Mouse (Mus musculus): ENCODE measurements at regions not wholly inside any gene's neighbourhood (a gene's known extent, or its start where the extent isn't known, plus 50 kb on each side); places are given as distances from the start of the nearest gene placed in this dataset.

DNA sequence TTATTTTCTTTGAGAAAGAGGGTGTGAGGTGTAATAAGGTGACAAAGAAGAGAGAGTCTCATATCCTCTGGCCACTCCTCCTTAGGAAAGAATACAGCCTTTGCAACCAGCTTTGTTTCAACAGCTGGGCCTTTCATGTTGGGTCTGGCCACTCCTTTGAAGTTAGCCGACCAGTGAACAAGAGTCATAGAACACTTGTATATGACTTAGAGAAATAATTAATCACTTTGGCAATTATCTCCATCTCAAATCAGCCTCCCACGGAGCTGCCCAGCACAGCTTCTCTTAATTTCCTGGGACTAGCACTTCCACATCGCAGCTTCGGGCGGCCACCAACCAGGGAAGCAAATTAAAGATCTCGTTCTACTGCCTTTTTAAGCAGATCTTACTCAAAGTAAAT is 476.8 kb downstream of the Mctp2 start:
- WGBS = 73% methylated on average over 6 of the region's 6 CpGs
- TF ChIP-seq POLR2A (IDR thresholded peaks at IDR 0.05; ENCODE audit: borderline replicate concordance, insufficient read depth, low read length) (no peak), CTCF (IDR thresholded peaks at IDR 0.05; ENCODE audit: borderline replicate concordance, insufficient read depth, low read depth, low read length) (no peak)
- Histone ChIP-seq H3K27ac (ENCODE audit: insufficient read depth, low read length) (no peak overlapping the region), H3K4me1 (ENCODE audit: control insufficient read depth, insufficient read depth, low read length) (no peaks in the 10 kb centered on the region), H3K4me3 (replicated peaks; ENCODE audit: insufficient read depth, low read depth, low read length) (no peak overlapping the region), H3K27me3 (ENCODE audit: control insufficient read depth, insufficient read depth, low read length) (no peaks in the 10 kb centered on the region)
- DNase-seq = no peak

DNA sequence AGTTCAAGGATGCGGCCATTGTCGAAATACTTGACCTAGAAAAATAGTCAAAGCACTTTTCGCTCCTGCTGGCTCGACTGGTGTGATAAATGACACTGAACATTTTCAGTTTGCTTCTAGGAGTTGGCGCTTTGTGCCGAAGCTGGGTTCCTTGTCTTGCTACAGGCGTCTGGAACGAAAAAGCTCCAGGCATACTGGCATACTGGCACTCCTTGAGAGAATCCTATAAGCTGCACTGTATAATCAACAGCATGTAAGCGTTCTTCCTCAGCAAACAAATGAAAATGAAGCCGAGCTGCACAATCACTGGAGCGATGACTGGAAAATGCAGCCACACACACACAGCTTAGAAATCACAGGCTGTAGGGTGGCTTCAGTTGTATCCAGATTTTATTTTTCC is 464.9 kb upstream of the Gm10295 start:
- TF ChIP-seq CTCF (IDR thresholded peaks at IDR 0.05; ENCODE audit: borderline replicate concordance, insufficient read depth, low read depth, low read length) (no peak), POLR2A (IDR thresholded peaks at IDR 0.05; ENCODE audit: borderline replicate concordance, insufficient read depth, low read length) (no peak)
- no peak overlapping the region for H3K27ac ChIP-seq (ENCODE audit: insufficient read depth, low read length)
- no peak for DNase-seq
- no peaks in the 10 kb centered on the region for H3K4me1 ChIP-seq (ENCODE audit: control insufficient read depth, insufficient read depth, low read length)
- 72% methylated on average over 11 of the region's 11 CpGs for whole genome bisulfite sequencing
- no peaks in the 10 kb centered on the region for H3K27me3 ChIP-seq (ENCODE audit: control insufficient read depth, insufficient read depth, low read length)
- H3K4me3 ChIP-seq (replicated peaks; ENCODE audit: insufficient read depth, low read depth, low read length) = no peak overlapping the region

- TF ChIP-seq CTCF (IDR thresholded peaks at IDR 0.05; ENCODE audit: borderline replicate concordance, insufficient read depth, low read depth, low read length) (no peak), POLR2A (IDR thresholded peaks at IDR 0.05; ENCODE audit: borderline replicate concordance, insufficient read depth, low read length) (no peak)
- H3K27me3 ChIP-seq (ENCODE audit: control insufficient read depth, insufficient read depth, low read length) = no peaks in the 10 kb centered on the region
- H3K4me1 ChIP-seq (ENCODE audit: control insufficient read depth, insufficient read depth, low read length) = no peaks in the 10 kb centered on the region
- no peak overlapping the region for H3K4me3 ChIP-seq (replicated peaks; ENCODE audit: insufficient read depth, low read depth, low read length)
- DNase-seq = no peak
- H3K27ac ChIP-seq (ENCODE audit: insufficient read depth, low read length) = no peak overlapping the region
- 15% methylated on average over 7 of the region's 7 CpGs for WGBS
Observed at GRCm38 (mm10) chr7:71794201-71794600, 442.9 kb upstream of the Gm10295 start.

- Histone ChIP-seq H3K27ac (ENCODE audit: insufficient read depth, low read length) (no peak overlapping the region), H3K27me3 (ENCODE audit: control insufficient read depth, insufficient read depth, low read length) (no peaks in the 10 kb centered on the region)
- no peak for DNase-seq
Observed at GRCm38 (mm10) chr7:71788401-71788800, 437.1 kb upstream of the Gm10295 start.

DNA sequence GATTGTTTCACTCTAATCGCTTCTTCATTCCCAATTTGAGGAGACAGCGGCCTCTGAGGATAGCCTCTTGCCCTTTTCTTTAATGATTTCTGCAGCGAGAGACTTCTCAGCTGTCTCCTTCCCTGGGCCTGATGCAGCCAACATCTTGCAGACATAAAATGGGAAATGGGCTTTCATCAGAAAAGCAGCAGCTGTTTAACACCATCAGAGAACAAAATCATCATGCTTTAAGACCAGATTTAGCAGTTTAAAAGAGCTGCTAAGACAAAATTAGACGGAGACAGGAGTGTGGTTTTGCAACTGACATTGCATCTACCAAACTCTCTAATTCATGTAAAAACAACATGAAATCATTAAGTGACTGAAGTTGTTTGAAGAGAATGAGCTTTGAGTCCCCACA is 431.2 kb upstream of the Gm10295 start:
- no peaks in the 10 kb centered on the region for H3K27me3 ChIP-seq (ENCODE audit: control insufficient read depth, insufficient read depth, low read length)
- no peaks in the 10 kb centered on the region for H3K4me1 ChIP-seq (ENCODE audit: control insufficient read depth, insufficient read depth, low read length)
- whole genome bisulfite sequencing = 89% methylated on average over 4 of the region's 4 CpGs
- H3K4me3 ChIP-seq (replicated peaks; ENCODE audit: insufficient read depth, low read depth, low read length) = no peak overlapping the region
- H3K27ac ChIP-seq (ENCODE audit: insufficient read depth, low read length) = no peak overlapping the region
- DNase-seq = no peak
- TF ChIP-seq POLR2A (IDR thresholded peaks at IDR 0.05; ENCODE audit: borderline replicate concordance, insufficient read depth, low read length) (no peak), CTCF (IDR thresholded peaks at IDR 0.05; ENCODE audit: borderline replicate concordance, insufficient read depth, low read depth, low read length) (no peak)

More at GRCm38 (mm10) chr7:71788401-71788800, 437.1 kb upstream of the Gm10295 start:
- TF ChIP-seq POLR2A (IDR thresholded peaks at IDR 0.05; ENCODE audit: borderline replicate concordance, insufficient read depth, low read length) (no peak), CTCF (IDR thresholded peaks at IDR 0.05; ENCODE audit: borderline replicate concordance, insufficient read depth, low read depth, low read length) (no peak)
- H3K4me1 ChIP-seq (ENCODE audit: control insufficient read depth, insufficient read depth, low read length) = no peaks in the 10 kb centered on the region
- H3K4me3 ChIP-seq (replicated peaks; ENCODE audit: insufficient read depth, low read depth, low read length) = no peak overlapping the region

DNA sequence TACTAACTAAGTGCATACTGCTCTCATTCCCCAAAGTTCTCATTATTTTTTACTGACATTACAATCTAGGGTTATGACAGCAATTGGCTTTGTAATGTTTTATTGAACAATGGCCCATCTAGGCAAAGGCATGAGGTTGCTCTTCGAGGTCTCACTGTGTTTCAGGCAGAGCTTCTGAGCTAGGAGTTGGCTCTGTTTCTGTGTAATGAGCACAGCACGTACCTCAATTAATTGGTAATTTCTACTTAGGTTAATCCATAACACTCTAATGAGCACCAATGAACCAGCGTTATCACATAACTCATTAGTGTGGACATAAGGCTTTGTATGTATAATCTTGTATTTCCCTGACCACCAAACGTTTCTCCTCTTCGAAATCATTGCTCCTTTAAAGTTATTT is 398.6 kb upstream of the Gm10295 start:
- 66% methylated on average over 5 of the region's 5 CpGs for WGBS
- TF ChIP-seq POLR2A (IDR thresholded peaks at IDR 0.05; ENCODE audit: borderline replicate concordance, insufficient read depth, low read length) = no peak
- TF ChIP-seq CTCF (IDR thresholded peaks at IDR 0.05; ENCODE audit: borderline replicate concordance, insufficient read depth, low read depth, low read length) = no peak
- no peak overlapping the region for H3K27ac ChIP-seq (ENCODE audit: insufficient read depth, low read length)
- no peak overlapping the region for H3K4me3 ChIP-seq (replicated peaks; ENCODE audit: insufficient read depth, low read depth, low read length)
- no peaks in the 10 kb centered on the region for H3K27me3 ChIP-seq (ENCODE audit: control insufficient read depth, insufficient read depth, low read length)
- DNase-seq = no peak
- H3K4me1 ChIP-seq (ENCODE audit: control insufficient read depth, insufficient read depth, low read length) = no peaks in the 10 kb centered on the region

- no peak for DNase-seq
- no peaks in the 10 kb centered on the region for H3K4me1 ChIP-seq (ENCODE audit: control insufficient read depth, insufficient read depth, low read length)
- TF ChIP-seq POLR2A (IDR thresholded peaks at IDR 0.05; ENCODE audit: borderline replicate concordance, insufficient read depth, low read length) = no peak
- no peak for TF ChIP-seq CTCF (IDR thresholded peaks at IDR 0.05; ENCODE audit: borderline replicate concordance, insufficient read depth, low read depth, low read length)
- no peaks in the 10 kb centered on the region for H3K27me3 ChIP-seq (ENCODE audit: control insufficient read depth, insufficient read depth, low read length)
- WGBS = 78% methylated on average over 7 of the region's 7 CpGs
- H3K27ac ChIP-seq (ENCODE audit: insufficient read depth, low read length) = no peak overlapping the region
- H3K4me3 ChIP-seq (replicated peaks; ENCODE audit: insufficient read depth, low read depth, low read length) = no peak overlapping the region
Observed at GRCm38 (mm10) chr7:71746118-71746897, 395.0 kb upstream of the Gm10295 start.

DNA sequence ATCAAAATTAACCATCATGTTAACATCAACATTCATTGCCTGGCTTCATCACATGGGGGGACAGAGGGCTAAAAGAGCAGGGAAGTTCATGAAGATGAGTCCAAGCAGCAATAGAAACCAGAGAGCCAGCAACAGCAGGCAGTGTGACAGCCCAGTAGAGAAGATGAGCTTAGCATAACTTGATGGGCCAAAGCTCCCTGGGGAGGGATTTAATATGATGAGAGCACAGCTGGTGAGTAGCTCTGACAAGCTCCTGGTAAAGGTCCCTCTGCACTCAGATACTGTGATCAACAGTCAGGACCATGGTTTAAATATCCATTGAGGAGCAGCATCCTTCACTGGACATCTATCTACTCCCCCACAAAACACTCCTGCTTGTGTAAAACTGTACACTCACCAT is 377.2 kb upstream of the Gm10295 start:
- DNase-seq = no peak
- Histone ChIP-seq H3K27me3 (ENCODE audit: control insufficient read depth, insufficient read depth, low read length) (no peaks in the 10 kb centered on the region), H3K4me1 (ENCODE audit: control insufficient read depth, insufficient read depth, low read length) (no peaks in the 10 kb centered on the region), H3K27ac (ENCODE audit: insufficient read depth, low read length) (no peak overlapping the region), H3K4me3 (replicated peaks; ENCODE audit: insufficient read depth, low read depth, low read length) (no peak overlapping the region)
- TF ChIP-seq POLR2A (IDR thresholded peaks at IDR 0.05; ENCODE audit: borderline replicate concordance, insufficient read depth, low read length) = no peak
- TF ChIP-seq CTCF (IDR thresholded peaks at IDR 0.05; ENCODE audit: borderline replicate concordance, insufficient read depth, low read depth, low read length) = no peak

Measured in cerebellum, adult 2 months (tissue).